In genomic region chr17:56990115-56990746, GRCm38 (mm10) we compare ENCODE assay signal across 8 mouse cellular contexts. TPM values are rescaled to one million over a fixed set of nuclear protein-coding genes. Genes with fewer than 3 reads are reported as not detected.
DNase-seq lines count a peak whose midpoint lies in the region; ATAC-seq lines count a peak whose summit lies in the region.

Clpp (plus strand) TSS chr17:56990305.

- peak; percentile 98 for DNase-seq in adipocyte (ENCODE audit: low spot score)
- peak; percentile 98 for DNase-seq in embryo, embryonic 10 days (ENCODE audit: low spot score)
- peak; percentile 86 for DNase-seq in gastrocnemius, postnatal 10 days
- DNase-seq in induced T-regulatory cell, adult 2 months (ENCODE audit: low read depth), result peak; percentile 98
- DNase-seq in left cerebral cortex, adult 9 months (ENCODE audit: low spot score in 2 of 2), result peak; percentile 81 to 96
- DNase-seq in right cerebral cortex, postnatal 14 days, result peak; percentile 91
- DNase-seq in urinary bladder, postnatal 36 days (ENCODE audit: low spot score in 2 of 2), result peak; percentile 94 to 95

- peak; percentile 92 for ATAC-seq in megakaryocyte progenitor cell, adult 5-6 weeks (replicated peaks; ENCODE audit: poor library complexity)

RNA-seq across cellular contexts. Expression of gene Clpp, which starts in this region (rescaled TPM):
- total RNA-seq in gastrocnemius, postnatal 10 days (2021), result 10 to 100 TPM; 32.7 to 34.9 TPM
- total RNA-seq in megakaryocyte progenitor cell, adult 5-6 weeks (2015), result 61.2 and 75.2 TPM in 2 replicates
- 80.5 and 84.9 TPM in 2 replicates for total RNA-seq in megakaryocyte progenitor cell, adult 5-6 weeks (2017)

Comparison
In these comparisons a context has a peak if more than half of its experiments do, and no peak if none do; other contexts are left out.
1. Peak in every context shown above with its lines: DNase-seq and ATAC-seq.